Mouse (Mus musculus): ENCODE measurements around the gene Slc39a11. TPM values are rescaled to one million over a fixed set of nuclear protein-coding genes. Genes with fewer than 3 reads are reported as not detected.

The Slc39a11 gene
- polyA plus RNA-seq, 1 experiment from 2014 or later, result 32.2 TPM

DNA sequence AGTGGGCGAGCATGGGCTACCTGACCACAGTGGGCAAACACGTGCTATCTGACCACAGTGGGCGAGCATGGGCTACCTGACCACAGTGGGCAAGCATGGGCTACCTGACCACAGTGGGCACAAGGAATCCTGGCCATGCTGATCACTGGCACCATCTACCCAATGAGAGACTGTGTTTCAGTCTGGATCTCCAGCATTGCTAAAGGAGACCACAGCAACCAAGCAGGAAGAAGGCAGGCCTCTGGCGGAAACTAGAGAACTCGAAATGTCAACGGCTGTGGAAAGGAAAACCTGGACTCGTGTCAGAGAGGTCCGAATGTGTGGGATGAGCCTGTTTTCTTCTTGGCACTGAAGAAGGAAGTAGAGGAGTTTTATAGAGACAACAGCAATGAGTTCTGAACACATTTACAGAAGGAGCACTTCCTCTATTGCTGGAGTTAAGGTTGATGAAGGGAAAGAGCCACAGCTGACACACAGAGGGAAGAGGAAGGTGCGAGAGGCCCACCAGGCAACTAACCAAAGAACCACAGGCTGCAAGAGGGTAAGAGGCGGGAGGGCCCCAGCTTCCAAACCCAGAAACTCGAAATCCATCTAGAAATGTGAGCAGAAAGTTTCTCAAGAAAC lies 105.8 kb downstream of the Slc39a11 start:
- Histone ChIP-seq H3K4me3 (no peak overlapping the region), H3K9ac (no peak overlapping the region), H3K4me2 (no peak overlapping the region), H3K27me3 (no peaks in the 10 kb centered on the region), H3K27ac (no peak overlapping the region), H3K36me3 (no peaks in the 10 kb centered on the region), H3K9me3 (0 out of 2 replicates have a peak, but pooled peaks cover 3% of the 10 kb centered on the region), H3K4me1 (replicated peaks) (peaks cover 13% of the 10 kb centered on the region)
- ATAC-seq (ENCODE audit: low FRiP score), result no peak
- 94% methylated on average over 11 of the region's 11 CpGs for WGBS

DNA sequence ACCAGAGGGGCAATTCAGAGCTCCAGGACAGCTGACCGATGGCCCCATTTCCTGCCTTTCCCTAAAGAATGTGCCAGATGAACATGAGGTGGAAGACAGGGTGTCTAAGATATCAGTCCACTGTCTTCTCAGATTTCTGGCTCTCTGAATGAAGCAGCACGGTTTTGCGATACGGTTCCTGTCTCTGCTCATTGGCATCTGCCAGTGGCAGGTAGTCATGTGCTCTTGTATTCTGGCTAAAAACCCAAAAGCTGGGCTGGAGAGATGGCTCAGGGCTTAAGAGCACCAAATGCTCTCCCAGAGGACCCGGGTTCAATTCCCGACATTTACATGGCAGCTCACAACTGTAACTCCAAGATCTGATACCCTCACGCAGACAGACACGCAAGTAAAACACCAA lies 108.8 kb downstream of the Slc39a11 start:
- Histone ChIP-seq H3K9me3 (0 out of 2 replicates have a peak, but pooled peaks cover 3% of the 10 kb centered on the region), H3K9ac (no peak overlapping the region), H3K4me3 (no peak overlapping the region), H3K27me3 (no peaks in the 10 kb centered on the region), H3K4me2 (no peak overlapping the region), H3K4me1 (replicated peaks) (peaks cover 11% of the 10 kb centered on the region), H3K27ac (no peak overlapping the region), H3K36me3 (no peaks in the 10 kb centered on the region)
- ATAC-seq (ENCODE audit: low FRiP score), result no peak
- WGBS, result 97% methylated on average over 8 of the region's 8 CpGs

DNA sequence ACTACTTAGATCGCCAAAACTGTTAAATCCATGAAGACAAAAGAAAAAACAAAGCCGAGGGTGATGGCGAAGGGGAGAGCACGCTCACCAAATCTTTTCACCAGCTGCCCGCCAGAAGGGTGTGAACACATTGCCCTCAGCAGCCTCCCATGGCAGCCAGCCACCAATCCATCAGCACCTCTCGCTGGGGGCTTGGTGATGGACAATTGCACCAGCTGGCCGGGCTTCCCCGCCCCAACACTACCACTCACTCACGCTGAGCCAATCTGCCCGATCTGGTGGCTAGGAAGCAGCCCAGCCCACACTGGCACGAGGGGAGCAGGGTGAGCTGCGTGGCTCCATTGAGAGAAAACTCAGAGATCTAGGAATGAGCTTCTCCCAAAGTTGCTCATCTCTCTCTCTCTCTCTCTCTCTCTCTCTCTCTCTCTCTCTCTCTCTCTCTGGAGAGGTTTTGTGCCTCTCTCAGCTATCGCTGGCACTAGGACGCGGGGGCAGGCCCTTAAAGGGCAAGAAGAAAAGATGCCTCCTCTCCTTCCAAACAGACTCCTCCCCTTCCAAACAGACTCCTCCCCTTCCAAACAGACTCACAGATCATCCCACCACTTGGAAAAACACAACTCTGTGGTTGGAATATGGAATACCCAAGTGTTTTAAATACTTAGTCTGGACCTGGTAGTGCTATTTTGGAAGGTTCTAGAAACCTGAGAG lies 110.2 kb downstream of the Slc39a11 start:
- H3K27me3 ChIP-seq, result no peaks in the 10 kb centered on the region
- ATAC-seq (ENCODE audit: low FRiP score), result peak; percentile 85
- H3K9me3 ChIP-seq, result 0 out of 2 replicates have a peak, but pooled peaks cover 3% of the 10 kb centered on the region
- no peak overlapping the region for H3K9ac ChIP-seq
- peaks cover 16% of the 10 kb centered on the region for H3K4me1 ChIP-seq (replicated peaks)
- no peaks in the 10 kb centered on the region for H3K36me3 ChIP-seq
- no peak overlapping the region for H3K4me3 ChIP-seq
- H3K4me2 ChIP-seq, result 0 out of 2 replicates have a peak overlapping the region, but pooled peaks have one; percentile 17
- peak overlapping the region; percentile 83 for H3K27ac ChIP-seq
- WGBS, result 25% methylated on average over 15 of the region's 15 CpGs

DNA sequence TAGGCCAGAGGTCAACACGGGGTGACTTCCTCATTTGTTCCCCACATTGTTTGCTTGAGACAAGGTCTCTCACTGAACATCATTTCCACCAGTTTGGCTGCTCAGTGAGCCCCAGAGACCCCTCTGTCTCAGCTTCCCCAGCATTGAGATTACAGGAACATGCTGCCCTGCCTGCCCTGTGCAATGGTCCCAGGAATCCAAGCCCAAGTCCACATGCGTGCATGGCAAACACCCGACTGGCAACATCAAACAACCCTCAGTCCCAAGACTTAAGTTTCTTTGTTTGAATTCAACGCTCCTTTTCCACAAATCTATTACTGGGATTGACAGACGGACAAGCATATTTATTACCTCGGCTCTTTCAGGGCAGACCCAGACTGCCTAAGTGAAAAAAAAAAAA lies 110.8 kb downstream of the Slc39a11 start:
- Histone ChIP-seq H3K4me3 (no peak overlapping the region), H3K4me2 (0 out of 2 replicates have a peak overlapping the region, but pooled peaks have one; percentile 17), H3K9ac (no peak overlapping the region), H3K4me1 (replicated peaks) (peaks cover 21% of the 10 kb centered on the region), H3K27ac (peak overlapping the region; percentile 83), H3K36me3 (no peaks in the 10 kb centered on the region), H3K9me3 (0 out of 2 replicates have a peak, but pooled peaks cover 3% of the 10 kb centered on the region), H3K27me3 (no peaks in the 10 kb centered on the region)
- ATAC-seq (ENCODE audit: low FRiP score), result 0 out of 2 replicates have a peak, but pooled peaks have one; percentile 32
- 43% methylated on average over 6 of the region's 6 CpGs for WGBS

DNA sequence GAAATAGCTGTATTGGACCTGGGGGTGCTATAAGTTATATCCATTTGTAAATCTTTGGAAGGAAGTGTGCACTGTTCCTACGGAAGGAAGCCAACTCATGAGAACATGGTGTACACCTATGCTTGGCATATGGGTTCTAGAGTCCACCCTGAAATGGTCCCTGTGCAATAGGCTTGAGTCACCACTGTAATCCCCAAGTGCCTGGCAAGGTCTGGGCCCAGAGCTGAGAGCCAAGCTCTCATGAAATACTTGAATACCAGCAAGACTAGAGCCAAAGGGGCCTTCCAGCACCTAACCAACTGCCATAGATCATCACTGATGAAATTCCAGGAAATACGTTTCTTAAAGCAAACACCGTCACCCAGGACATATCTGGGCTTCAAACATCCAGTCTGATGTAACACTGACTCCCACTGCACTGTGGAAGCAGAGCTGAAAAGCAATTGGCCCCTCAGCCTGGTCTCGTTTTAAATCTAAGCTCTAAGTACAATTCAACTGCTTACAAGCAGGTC lies 111.4 kb downstream of the Slc39a11 start:
- no peak for ATAC-seq (ENCODE audit: low FRiP score)
- H3K9ac ChIP-seq, result no peak overlapping the region
- H3K27ac ChIP-seq, result peak overlapping the region; percentile 83
- no peak overlapping the region for H3K4me3 ChIP-seq
- H3K4me2 ChIP-seq, result no peak overlapping the region
- H3K36me3 ChIP-seq, result no peaks in the 10 kb centered on the region
- peaks cover 28% of the 10 kb centered on the region for H3K4me1 ChIP-seq (replicated peaks)
- WGBS, result 87% methylated on average over 4 of the region's 4 CpGs
- H3K9me3 ChIP-seq, result 0 out of 2 replicates have a peak, but pooled peaks cover 3% of the 10 kb centered on the region
- no peaks in the 10 kb centered on the region for H3K27me3 ChIP-seq

DNA sequence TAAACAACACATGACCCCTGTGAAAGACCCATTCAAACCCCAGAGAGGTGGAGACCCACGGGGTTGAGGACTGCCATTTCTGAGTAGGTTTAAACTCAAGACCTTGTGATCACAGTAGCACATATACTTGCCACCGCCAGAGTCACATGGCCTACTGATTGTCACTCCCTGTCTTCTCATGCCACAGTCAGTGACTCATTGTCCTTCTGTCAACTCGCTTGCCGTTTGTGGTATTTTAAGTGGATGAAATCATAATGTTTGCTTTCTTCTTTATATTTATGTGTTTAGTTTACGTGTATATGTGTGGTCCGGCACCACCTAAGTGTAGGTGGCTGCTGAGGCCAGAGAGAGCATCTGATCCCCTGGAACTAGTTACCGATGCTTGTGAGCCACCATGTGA lies 112.2 kb downstream of the Slc39a11 start:
- Histone ChIP-seq H3K9me3 (0 out of 2 replicates have a peak, but pooled peaks cover 3% of the 10 kb centered on the region), H3K4me3 (no peak overlapping the region), H3K27me3 (0 out of 2 replicates have a peak, but pooled peaks cover 3% of the 10 kb centered on the region), H3K36me3 (no peaks in the 10 kb centered on the region), H3K4me2 (no peak overlapping the region), H3K27ac (no peak overlapping the region), H3K4me1 (replicated peaks) (peaks cover 28% of the 10 kb centered on the region), H3K9ac (no peak overlapping the region)
- no peak for ATAC-seq (ENCODE audit: low FRiP score)
- WGBS, result 93% methylated on average over 7 of the region's 7 CpGs

DNA sequence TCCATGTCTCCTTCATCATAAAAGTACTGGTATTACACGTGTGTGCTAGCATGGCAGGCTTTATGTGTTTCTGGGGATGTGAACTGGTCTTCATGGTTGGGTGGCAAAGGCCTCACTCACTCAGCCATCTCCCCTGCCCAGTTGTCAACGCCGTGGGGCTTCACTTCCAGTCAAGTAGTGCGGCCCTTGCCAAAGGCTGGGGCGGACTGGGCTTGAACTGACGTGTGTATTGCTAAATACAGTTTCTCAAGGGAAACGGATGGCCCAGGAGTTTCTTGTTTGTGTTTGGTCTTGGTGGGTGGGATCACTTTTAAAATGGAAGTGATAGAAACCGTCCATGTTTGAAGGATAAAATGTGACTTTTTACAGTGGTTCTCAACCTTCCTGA lies 112.7 kb downstream of the Slc39a11 start:
- Histone ChIP-seq H3K9ac (no peak overlapping the region), H3K4me2 (no peak overlapping the region), H3K36me3 (no peaks in the 10 kb centered on the region), H3K27me3 (0 out of 2 replicates have a peak, but pooled peaks cover 3% of the 10 kb centered on the region), H3K4me3 (no peak overlapping the region), H3K27ac (no peak overlapping the region), H3K9me3 (0 out of 2 replicates have a peak, but pooled peaks cover 3% of the 10 kb centered on the region), H3K4me1 (replicated peaks) (peaks cover 28% of the 10 kb centered on the region)
- 87% methylated on average over 8 of the region's 8 CpGs for WGBS
- ATAC-seq (ENCODE audit: low FRiP score), result no peak

DNA sequence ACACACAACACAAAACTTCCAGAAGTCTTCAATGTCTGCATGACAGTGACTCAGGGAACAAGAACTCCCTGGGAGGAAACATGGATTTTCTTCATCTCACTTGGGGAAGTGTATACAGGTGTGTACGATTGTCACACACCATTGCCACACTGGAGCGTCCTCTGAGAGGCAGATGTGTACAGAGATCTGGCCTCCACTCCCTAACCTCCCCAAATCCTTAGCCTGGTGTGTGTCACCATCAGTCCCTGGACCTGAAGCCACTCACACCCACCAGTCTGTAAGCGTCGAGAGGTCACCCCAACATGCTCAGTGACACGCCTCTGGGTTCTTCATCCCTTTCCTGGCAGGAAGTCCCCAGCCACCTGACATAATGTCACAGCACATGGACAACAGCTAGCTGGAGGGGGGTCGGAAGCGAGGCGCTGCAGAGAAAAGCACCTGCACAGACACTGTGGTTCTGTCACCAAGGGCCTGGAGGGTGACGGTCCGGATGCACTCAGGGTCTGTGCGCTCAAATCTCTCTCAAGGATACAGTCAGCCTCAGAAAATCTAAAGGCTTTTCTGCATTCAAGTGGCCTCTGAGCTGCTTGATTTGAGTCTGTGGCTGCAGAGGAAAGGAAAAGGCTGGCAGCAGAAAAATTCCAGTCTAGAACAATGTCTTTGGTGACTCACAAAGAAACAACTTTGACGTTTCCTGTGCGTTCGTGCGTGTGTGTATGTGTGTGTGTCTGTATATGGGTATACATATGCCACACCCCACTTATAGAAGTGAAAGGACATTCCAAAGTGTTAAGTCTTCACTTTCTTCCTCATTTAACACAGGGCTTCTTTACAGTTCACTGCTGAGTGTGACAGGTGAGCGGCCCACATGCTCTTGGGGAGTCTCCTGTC lies 113.3 kb downstream of the Slc39a11 start:
- no peak for ATAC-seq (ENCODE audit: low FRiP score)
- H3K27ac ChIP-seq, result 0 out of 2 replicates have a peak overlapping the region, but pooled peaks have one; percentile 23
- H3K27me3 ChIP-seq, result 0 out of 2 replicates have a peak, but pooled peaks cover 3% of the 10 kb centered on the region
- peaks cover 28% of the 10 kb centered on the region for H3K4me1 ChIP-seq (replicated peaks)
- H3K9me3 ChIP-seq, result no peaks in the 10 kb centered on the region
- no peak overlapping the region for H3K4me3 ChIP-seq
- 89% methylated on average over 16 of the region's 16 CpGs for WGBS
- no peak overlapping the region for H3K9ac ChIP-seq
- H3K36me3 ChIP-seq, result no peaks in the 10 kb centered on the region
- H3K4me2 ChIP-seq, result no peak overlapping the region

DNA sequence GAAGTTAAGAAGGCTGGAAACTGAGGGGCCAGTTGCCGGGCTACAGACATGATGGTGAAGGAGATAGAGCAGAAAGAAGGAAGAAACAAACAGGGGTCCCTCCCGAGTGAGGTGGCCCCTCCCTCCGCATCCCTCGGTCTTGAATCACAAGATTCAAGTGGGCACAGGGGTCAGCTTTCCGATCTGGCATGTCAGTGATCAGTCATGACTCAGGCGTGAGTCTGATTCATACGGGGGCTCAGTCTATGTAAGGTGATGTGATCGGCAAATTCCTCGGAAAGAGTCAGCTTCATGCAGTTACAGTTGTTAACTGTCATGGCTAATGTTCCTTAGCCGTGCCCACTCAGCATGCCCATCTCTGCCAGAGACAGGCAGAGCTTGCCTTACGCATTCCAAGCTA lies 115.5 kb downstream of the Slc39a11 start:
- Histone ChIP-seq H3K4me2 (no peak overlapping the region), H3K27me3 (0 out of 2 replicates have a peak, but pooled peaks cover 3% of the 10 kb centered on the region), H3K9ac (no peak overlapping the region), H3K9me3 (no peaks in the 10 kb centered on the region), H3K4me1 (replicated peaks) (peaks cover 22% of the 10 kb centered on the region), H3K27ac (peak overlapping the region; percentile 50; the same call in 1 of the 2 replicates), H3K36me3 (no peaks in the 10 kb centered on the region), H3K4me3 (no peak overlapping the region)
- 76% methylated on average over 11 of the region's 11 CpGs for WGBS
- no peak for ATAC-seq (ENCODE audit: low FRiP score)

DNA sequence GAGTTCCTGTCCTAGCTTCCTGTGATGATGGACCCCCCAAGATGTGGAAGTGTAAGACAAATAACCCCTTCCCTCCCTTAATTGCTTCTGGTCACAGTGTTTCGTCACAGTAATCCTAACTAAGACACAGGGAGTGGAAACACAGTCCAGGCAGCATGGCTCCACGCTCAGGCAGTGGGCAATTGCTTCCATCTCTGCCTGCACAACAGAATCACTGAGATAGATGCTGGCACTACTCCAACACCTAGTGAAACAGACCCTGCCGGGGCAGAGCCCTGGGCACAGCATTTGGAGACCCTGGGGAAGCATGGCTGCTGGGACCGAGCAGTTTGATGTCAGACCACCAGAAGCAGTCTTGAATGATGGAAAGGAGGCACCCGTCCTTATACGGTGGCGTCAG lies 115.9 kb downstream of the Slc39a11 start:
- ATAC-seq (ENCODE audit: low FRiP score), result peak; percentile 36
- H3K36me3 ChIP-seq, result no peaks in the 10 kb centered on the region
- peak overlapping the region; percentile 50; the same call in 1 of the 2 replicates for H3K27ac ChIP-seq
- H3K27me3 ChIP-seq, result 0 out of 2 replicates have a peak, but pooled peaks cover 3% of the 10 kb centered on the region
- no peaks in the 10 kb centered on the region for H3K9me3 ChIP-seq
- no peak overlapping the region for H3K4me3 ChIP-seq
- no peak overlapping the region for H3K4me2 ChIP-seq
- WGBS, result 38% methylated on average over 7 of the region's 7 CpGs
- H3K9ac ChIP-seq, result no peak overlapping the region
- peaks cover 18% of the 10 kb centered on the region for H3K4me1 ChIP-seq (replicated peaks)

DNA sequence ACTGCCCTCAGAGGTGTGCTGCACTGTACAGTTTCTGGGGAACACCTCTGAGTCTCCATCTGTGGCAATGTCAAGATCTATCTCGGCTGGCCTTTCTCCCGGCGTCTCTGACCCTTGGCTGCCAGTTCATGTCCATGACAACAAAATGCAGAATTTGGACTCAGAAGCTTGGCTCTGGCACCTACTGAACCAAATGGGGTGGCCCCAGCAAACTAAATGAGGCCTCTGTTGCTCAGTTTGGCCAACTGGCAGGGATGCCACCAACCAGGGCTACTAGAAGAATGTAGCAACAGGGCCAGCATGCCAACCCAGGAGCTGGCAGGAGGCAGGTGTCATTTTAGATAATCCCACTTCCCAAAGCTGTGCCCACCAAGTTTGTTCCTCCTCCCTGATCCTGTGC lies 121.5 kb downstream of the Slc39a11 start:
- Histone ChIP-seq H3K9ac (no peak overlapping the region), H3K4me3 (no peak overlapping the region), H3K4me1 (replicated peaks) (peaks cover 7% of the 10 kb centered on the region; the same call in 1 of the 2 replicates), H3K36me3 (no peaks in the 10 kb centered on the region), H3K9me3 (no peaks in the 10 kb centered on the region), H3K27me3 (0 out of 2 replicates have a peak, but pooled peaks cover 3% of the 10 kb centered on the region), H3K4me2 (no peak overlapping the region), H3K27ac (no peak overlapping the region)
- no peak for ATAC-seq (ENCODE audit: low FRiP score)
- WGBS, result 95% methylated on average over 3 of the region's 3 CpGs

All from hindbrain, embryonic 13.5 days (tissue).